Mouse (Mus musculus): ENCODE data around the gene Tnik. TPM values are rescaled to one million over a fixed set of nuclear protein-coding genes. Genes with fewer than 3 reads are reported as not detected.

Tnik gene
- polyA plus RNA-seq, 1 experiment from 2014 or later = 55.7 TPM

GRCm38 (mm10) chr3:28467871-28468285, 204.9 kb downstream of the Tnik start:
- ATAC-seq = no peak

GRCm38 (mm10) chr3:28473439-28473838, 210.4 kb downstream of the Tnik start:
- DNase-seq (ENCODE audit: low spot score) = no peak
- H3K9ac ChIP-seq (ENCODE audit: low read length) = no peak overlapping the region
- no peaks in the 10 kb centered on the region for H3K4me1 ChIP-seq (ENCODE audit: control insufficient read depth, insufficient read depth, low read length)
- no peak for ATAC-seq
- H3K27me3 ChIP-seq (replicated peaks; ENCODE audit: control insufficient read depth, insufficient read depth, low read length) = no peaks in the 10 kb centered on the region
- no peaks in the 10 kb centered on the region for H3K36me3 ChIP-seq (ENCODE audit: control insufficient read depth, insufficient read depth, low read length)
- H3K27ac ChIP-seq (ENCODE audit: low read depth, low read length) = no peak overlapping the region
- H3K4me2 ChIP-seq (ENCODE audit: low read length) = no peak overlapping the region
- no peak overlapping the region for H3K4me3 ChIP-seq (ENCODE audit: low read depth, low read length)
- H3K9me3 ChIP-seq (replicated peaks; ENCODE audit: control insufficient read depth, low read length) = no peaks in the 10 kb centered on the region
- WGBS = 59% methylated on average over 1 of the region's 1 CpGs

More at GRCm38 (mm10) chr3:28467871-28468285, 204.9 kb downstream of the Tnik start:
- DNase-seq (ENCODE audit: low spot score) = no peak
- Histone ChIP-seq H3K4me3 (ENCODE audit: low read depth, low read length) (no peak overlapping the region), H3K4me1 (ENCODE audit: control insufficient read depth, insufficient read depth, low read length) (0 out of 2 replicates have a peak, but pooled peaks cover 5% of the 10 kb centered on the region), H3K9ac (ENCODE audit: low read length) (no peak overlapping the region), H3K36me3 (ENCODE audit: control insufficient read depth, insufficient read depth, low read length) (no peaks in the 10 kb centered on the region), H3K4me2 (ENCODE audit: low read length) (no peak overlapping the region), H3K27ac (ENCODE audit: low read depth, low read length) (no peak overlapping the region), H3K27me3 (replicated peaks; ENCODE audit: control insufficient read depth, insufficient read depth, low read length) (no peaks in the 10 kb centered on the region), H3K9me3 (replicated peaks; ENCODE audit: control insufficient read depth, low read length) (no peaks in the 10 kb centered on the region)
- 84% methylated on average over 4 of the region's 4 CpGs for WGBS

GRCm38 (mm10) chr3:28477373-28477772, 214.4 kb downstream of the Tnik start:
- no peak overlapping the region for H3K27ac ChIP-seq (ENCODE audit: low read depth, low read length)
- H3K4me1 ChIP-seq (ENCODE audit: control insufficient read depth, insufficient read depth, low read length) = peaks cover 2% of the 10 kb centered on the region; the same call in 1 of the 2 replicates
- no peak overlapping the region for H3K4me2 ChIP-seq (ENCODE audit: low read length)
- H3K36me3 ChIP-seq (ENCODE audit: control insufficient read depth, insufficient read depth, low read length) = no peaks in the 10 kb centered on the region
- H3K27me3 ChIP-seq (replicated peaks; ENCODE audit: control insufficient read depth, insufficient read depth, low read length) = no peaks in the 10 kb centered on the region
- H3K4me3 ChIP-seq (ENCODE audit: low read depth, low read length) = no peak overlapping the region
- no peaks in the 10 kb centered on the region for H3K9me3 ChIP-seq (replicated peaks; ENCODE audit: control insufficient read depth, low read length)
- DNase-seq (ENCODE audit: low spot score) (no peak), ATAC-seq (no peak)
- 95% methylated on average over 2 of the region's 2 CpGs for WGBS
- H3K9ac ChIP-seq (ENCODE audit: low read length) = no peak overlapping the region

- Histone ChIP-seq H3K9ac (ENCODE audit: low read length) (no peak overlapping the region), H3K27ac (ENCODE audit: low read depth, low read length) (no peak overlapping the region), H3K4me1 (ENCODE audit: control insufficient read depth, insufficient read depth, low read length) (peaks cover under 1% of the 10 kb centered on the region; the same call in 1 of the 2 replicates), H3K4me3 (ENCODE audit: low read depth, low read length) (no peak overlapping the region), H3K36me3 (ENCODE audit: control insufficient read depth, insufficient read depth, low read length) (no peaks in the 10 kb centered on the region), H3K27me3 (replicated peaks; ENCODE audit: control insufficient read depth, insufficient read depth, low read length) (no peaks in the 10 kb centered on the region), H3K4me2 (ENCODE audit: low read length) (no peak overlapping the region), H3K9me3 (replicated peaks; ENCODE audit: control insufficient read depth, low read length) (no peaks in the 10 kb centered on the region)
- WGBS = 91% methylated on average over 7 of the region's 7 CpGs
- DNase-seq (ENCODE audit: low spot score) = no peak
- ATAC-seq = no peak
These were observed 222.7 kb downstream of the Tnik start for GRCm38 (mm10) chr3:28485716-28486115.

GRCm38 (mm10) chr3:28487418-28487817, 224.4 kb downstream of the Tnik start:
- 61% methylated on average over 9 of the region's 9 CpGs for whole genome bisulfite sequencing
- no peaks in the 10 kb centered on the region for H3K9me3 ChIP-seq (replicated peaks; ENCODE audit: control insufficient read depth, low read length)
- H3K4me2 ChIP-seq (ENCODE audit: low read length) = no peak overlapping the region
- DNase-seq (ENCODE audit: low spot score) = no peak
- H3K36me3 ChIP-seq (ENCODE audit: control insufficient read depth, insufficient read depth, low read length) = no peaks in the 10 kb centered on the region
- ATAC-seq = no peak; the same call in 1 of the 2 replicates
- peaks cover 11% of the 10 kb centered on the region for H3K4me1 ChIP-seq (ENCODE audit: control insufficient read depth, insufficient read depth, low read length)
- H3K4me3 ChIP-seq (ENCODE audit: low read depth, low read length) = no peak overlapping the region
- no peak overlapping the region for H3K9ac ChIP-seq (ENCODE audit: low read length)
- no peaks in the 10 kb centered on the region for H3K27me3 ChIP-seq (replicated peaks; ENCODE audit: control insufficient read depth, insufficient read depth, low read length)
- H3K27ac ChIP-seq (ENCODE audit: low read depth, low read length) = no peak overlapping the region

GRCm38 (mm10) chr3:28491085-28492041, 228.3 kb downstream of the Tnik start:
- 18% methylated on average over 11 of the region's 11 CpGs for WGBS

GRCm38 (mm10) chr3:28496806-28497502, 233.9 kb downstream of the Tnik start:
- Histone ChIP-seq H3K4me1 (ENCODE audit: control insufficient read depth, insufficient read depth, low read length) (peaks cover 6% of the 10 kb centered on the region; the same call in 1 of the 2 replicates), H3K4me3 (ENCODE audit: low read depth, low read length) (no peak overlapping the region), H3K9me3 (replicated peaks; ENCODE audit: control insufficient read depth, low read length) (no peaks in the 10 kb centered on the region), H3K27ac (ENCODE audit: low read depth, low read length) (peak overlapping the region; percentile 22; the same call in 1 of the 2 replicates), H3K36me3 (ENCODE audit: control insufficient read depth, insufficient read depth, low read length) (no peaks in the 10 kb centered on the region), H3K4me2 (ENCODE audit: low read length) (no peak overlapping the region), H3K9ac (ENCODE audit: low read length) (no peak overlapping the region), H3K27me3 (replicated peaks; ENCODE audit: control insufficient read depth, insufficient read depth, low read length) (no peaks in the 10 kb centered on the region)
- ATAC-seq (peak; percentile 64), DNase-seq (ENCODE audit: low spot score) (peak; percentile 59)
- 10% methylated on average over 3 of the region's 3 CpGs for WGBS

More at GRCm38 (mm10) chr3:28491085-28492041, 228.3 kb downstream of the Tnik start:
- H3K27me3 ChIP-seq (replicated peaks; ENCODE audit: control insufficient read depth, insufficient read depth, low read length) = no peaks in the 10 kb centered on the region
- ATAC-seq (peak; percentile 77), DNase-seq (ENCODE audit: low spot score) (peak; percentile 58)
- no peak overlapping the region; the same call in 1 of the 2 replicates for H3K4me2 ChIP-seq (ENCODE audit: low read length)
- H3K9ac ChIP-seq (ENCODE audit: low read length) = 0 out of 2 replicates have a peak overlapping the region, but pooled peaks have one; percentile 37
- no peaks in the 10 kb centered on the region for H3K9me3 ChIP-seq (replicated peaks; ENCODE audit: control insufficient read depth, low read length)
- H3K27ac ChIP-seq (ENCODE audit: low read depth, low read length) = peak overlapping the region; percentile 76
- no peaks in the 10 kb centered on the region for H3K36me3 ChIP-seq (ENCODE audit: control insufficient read depth, insufficient read depth, low read length)
- H3K4me1 ChIP-seq (ENCODE audit: control insufficient read depth, insufficient read depth, low read length) = peaks cover 11% of the 10 kb centered on the region
- no peak overlapping the region for H3K4me3 ChIP-seq (ENCODE audit: low read depth, low read length)

GRCm38 (mm10) chr3:28497503-28497857, 234.5 kb downstream of the Tnik start:
- no peaks in the 10 kb centered on the region for H3K36me3 ChIP-seq (ENCODE audit: control insufficient read depth, insufficient read depth, low read length)
- no peak overlapping the region for H3K9ac ChIP-seq (ENCODE audit: low read length)
- ATAC-seq (0 out of 2 replicates have a peak, but pooled peaks have one; percentile 52), DNase-seq (ENCODE audit: low spot score) (peak; percentile 51)
- WGBS = 52% methylated on average over 3 of the region's 3 CpGs
- no peaks in the 10 kb centered on the region for H3K9me3 ChIP-seq (replicated peaks; ENCODE audit: control insufficient read depth, low read length)
- H3K4me1 ChIP-seq (ENCODE audit: control insufficient read depth, insufficient read depth, low read length) = peaks cover 6% of the 10 kb centered on the region; the same call in 1 of the 2 replicates
- H3K27ac ChIP-seq (ENCODE audit: low read depth, low read length) = 0 out of 2 replicates have a peak overlapping the region, but pooled peaks have one; percentile 22
- H3K27me3 ChIP-seq (replicated peaks; ENCODE audit: control insufficient read depth, insufficient read depth, low read length) = no peaks in the 10 kb centered on the region
- H3K4me3 ChIP-seq (ENCODE audit: low read depth, low read length) = no peak overlapping the region
- H3K4me2 ChIP-seq (ENCODE audit: low read length) = no peak overlapping the region
